Mouse (Mus musculus): ENCODE results near the gene Lyl1.

DNA sequence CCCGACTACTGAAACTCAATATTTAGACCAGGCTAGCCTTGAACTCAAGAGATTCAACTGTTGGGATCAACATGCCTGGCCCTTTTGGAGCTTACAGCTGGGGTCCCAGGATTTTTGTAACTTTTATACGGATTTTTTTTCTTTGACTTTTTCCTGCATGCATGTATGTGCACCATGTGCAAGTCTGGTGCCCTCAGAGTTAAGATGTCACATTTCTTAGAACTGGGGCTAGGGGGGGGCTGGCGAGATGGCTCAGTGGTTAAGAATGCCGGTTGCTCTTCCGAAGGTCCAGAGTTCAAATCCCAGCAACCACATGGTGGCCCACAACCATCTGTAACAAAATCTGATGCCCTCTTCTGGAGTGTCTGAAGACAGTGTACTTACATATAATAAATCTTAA is 731 bp upstream of the Lyl1 start:
- no peak; a peak in 2 of 4 replicates for TF ChIP-seq POLR2A (IDR thresholded peaks at IDR 0.05; ENCODE audit: control insufficient read depth in 1 of 2, insufficient read depth in 1 of 2, low read depth in 1 of 2, low read length in 2 of 2, poor library complexity in 1 of 2)
- no peak for TF ChIP-seq CTCF (IDR thresholded peaks at IDR 0.05 in 2 of 3, conservative IDR thresholded peaks at IDR 0.05 in 1 of 3; ENCODE audit: control insufficient read depth in 1 of 3, insufficient read depth in 1 of 3, low read depth in 2 of 3, low read length in 3 of 3, poor library complexity in 1 of 3, severe bottlenecking in 1 of 3)
- no peak for TF ChIP-seq RCOR1 (IDR thresholded peaks at IDR 0.05; ENCODE audit: low read depth, low read length)
